Mouse (Mus musculus): ENCODE measurements around the gene Gm17334.

The Gm17334 gene

GRCm38 (mm10) chr11:53770125-53770791, 2.7 kb downstream of the Gm17334 start:
- DNase-seq = peak; percentile 89

- peak; percentile 98 for DNase-seq
These were observed 3.2 kb downstream of the Gm17334 start, which contains the start of gene Irf1 for GRCm38 (mm10) chr11:53769760-53770124. Gene Irf1, plus strand, starts transcription at chr11:53770014.

GRCm38 (mm10) chr11:53769185-53769576, 3.8 kb downstream of the Gm17334 start:
- no peak for DNase-seq

GRCm38 (mm10) chr11:53768422-53769184, 4.4 kb downstream of the Gm17334 start:
- DNase-seq = no peak

- DNase-seq = no peak
These were observed 8.4 kb downstream of the Gm17334 start for GRCm38 (mm10) chr11:53764581-53764980.

GRCm38 (mm10) chr11:53763496-53764140, 9.4 kb downstream of the Gm17334 start:
- DNase-seq = peak; percentile 97

- DNase-seq = peak; percentile 98
These were observed 10.0 kb downstream of the Gm17334 start for GRCm38 (mm10) chr11:53762827-53763495.

- DNase-seq = no peak
These were observed 10.6 kb downstream of the Gm17334 start for GRCm38 (mm10) chr11:53762426-53762825.

DNA sequence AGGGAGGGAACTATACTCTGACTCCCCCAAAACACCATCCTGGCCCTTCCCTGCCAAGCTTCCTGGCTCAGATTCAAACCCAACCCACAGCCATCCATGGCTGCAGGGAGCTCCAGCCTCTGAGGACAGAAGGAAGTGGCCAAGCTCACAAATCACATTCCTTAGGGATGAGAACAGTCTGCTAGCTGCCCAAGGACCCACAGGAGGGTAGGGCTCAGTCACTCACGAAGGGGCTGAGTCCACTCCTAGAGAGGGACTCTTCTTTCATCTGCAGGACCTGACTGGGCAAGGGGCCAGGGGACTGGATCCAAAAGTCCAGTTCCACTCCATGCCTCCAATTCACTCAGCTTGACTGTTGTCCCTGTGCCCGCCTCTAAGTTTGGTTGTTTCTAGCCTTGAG, 11.2 kb downstream of the Gm17334 start:
- DNase-seq = peak; percentile 94

GRCm38 (mm10) chr11:53761284-53761683, 11.7 kb downstream of the Gm17334 start:
- DNase-seq = no peak

DNA sequence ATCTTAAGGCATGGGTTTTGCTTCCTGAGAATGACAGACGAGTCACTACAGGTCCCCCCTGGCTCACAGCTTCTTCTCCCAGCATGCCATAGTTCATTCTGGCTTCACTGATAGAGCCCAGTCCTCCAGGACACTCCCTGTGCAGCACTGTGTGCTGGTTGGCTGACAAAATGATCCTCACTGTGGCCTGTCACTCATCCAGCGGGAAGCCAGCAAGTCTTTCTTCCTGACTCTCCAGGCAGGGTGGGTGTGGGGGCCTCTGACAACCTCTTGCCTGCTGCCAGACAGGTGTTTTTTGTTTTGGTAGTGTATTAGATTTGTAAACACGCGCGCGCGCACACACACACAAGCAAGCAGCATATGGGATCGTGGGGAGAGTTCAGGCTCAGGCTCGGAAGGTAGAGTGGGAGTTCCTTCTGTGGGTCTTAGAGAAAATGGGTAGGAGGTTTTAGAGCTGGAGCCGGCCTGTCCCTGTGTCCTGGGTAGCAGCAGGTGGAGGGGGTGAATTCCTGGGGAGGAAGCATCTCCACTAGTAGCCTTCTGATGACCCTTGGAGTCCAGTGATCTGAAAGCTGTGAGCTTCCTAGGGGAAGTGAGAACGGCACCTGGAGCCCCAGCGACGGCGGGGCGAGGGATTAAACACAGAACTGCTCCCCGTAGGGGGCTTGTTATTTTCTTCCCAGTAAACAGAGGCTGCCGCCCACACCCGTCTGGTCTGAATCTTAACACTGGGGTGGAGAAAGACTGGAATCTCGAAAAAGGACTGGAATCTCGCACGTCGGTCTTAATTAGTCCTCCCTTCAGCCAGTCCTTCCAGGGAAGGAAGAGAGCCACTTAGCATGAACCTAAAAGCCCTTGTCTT, 13.2 kb downstream of the Gm17334 start:
- DNase-seq = no peak

- DNase-seq = peak; percentile 72
These were observed 14.1 kb downstream of the Gm17334 start for GRCm38 (mm10) chr11:53758791-53759351.

DNA sequence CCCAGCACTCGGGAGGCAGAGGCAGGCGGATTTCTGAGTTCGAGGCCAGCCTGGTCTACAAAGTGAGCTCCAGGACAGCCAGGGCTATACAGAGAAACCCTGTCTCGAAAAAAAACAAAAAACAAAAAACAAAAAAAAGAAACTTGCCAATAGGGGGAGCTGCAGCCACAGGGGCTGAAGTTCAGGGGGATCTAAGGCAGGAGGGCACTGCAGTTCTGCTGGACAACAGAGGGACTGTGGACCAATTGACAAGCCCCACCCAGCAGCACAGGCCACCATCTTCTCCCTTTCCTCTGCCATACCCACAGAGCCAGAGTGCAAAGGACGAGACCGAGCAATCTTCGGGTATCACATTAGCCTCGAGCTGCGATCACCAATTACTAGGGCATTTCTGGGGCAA, 15.0 kb downstream of the Gm17334 start:
- peak; percentile 66 for DNase-seq

GRCm38 (mm10) chr11:53757612-53758011, 15.4 kb downstream of the Gm17334 start:
- DNase-seq = no peak

- no peak for DNase-seq
These were observed 17.9 kb downstream of the Gm17334 start for GRCm38 (mm10) chr11:53755011-53755595.

GRCm38 (mm10) chr11:53749716-53750352, 23.2 kb downstream of the Gm17334 start:
- DNase-seq = no peak

DNA sequence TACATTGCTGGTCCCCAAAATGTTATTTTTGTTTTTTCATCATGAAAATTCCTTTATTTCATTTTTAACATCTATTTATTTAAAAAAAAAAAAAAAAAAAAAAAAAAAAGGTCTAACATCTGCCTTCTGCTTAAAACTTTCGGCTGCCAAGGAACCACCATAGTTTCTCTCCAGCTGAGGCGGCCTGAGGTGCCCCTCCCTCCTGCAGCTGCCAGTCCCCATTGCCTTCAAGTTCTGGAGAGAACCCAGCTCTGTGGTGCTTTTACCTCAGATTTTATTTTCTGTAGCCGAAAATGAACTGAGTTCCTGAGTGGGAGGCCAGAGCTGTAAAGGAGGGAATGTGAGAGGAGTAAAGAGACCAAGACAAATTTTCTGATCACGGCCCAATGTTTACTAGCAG, 23.7 kb downstream of the Gm17334 start:
- DNase-seq = no peak

DNA sequence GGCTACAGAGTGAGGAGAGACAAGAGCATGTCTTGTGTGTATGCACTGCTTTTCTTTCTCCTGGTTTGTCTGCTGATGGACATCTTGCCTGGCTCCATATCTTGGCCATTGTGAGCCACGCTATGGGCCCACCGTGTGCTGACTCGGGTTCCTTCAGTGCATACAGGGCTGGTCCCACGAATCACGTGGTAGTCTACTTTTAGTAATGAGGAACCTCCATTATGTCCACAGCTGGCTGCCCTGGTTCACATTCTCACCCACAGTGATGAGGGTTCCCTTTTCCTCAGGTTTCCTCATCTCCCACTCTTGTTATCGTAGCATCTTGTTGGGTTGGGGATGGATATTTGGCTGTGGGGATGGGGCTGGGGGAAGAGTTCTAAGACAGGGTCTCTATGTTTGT, 24.4 kb downstream of the Gm17334 start:
- no peak for DNase-seq

DNA sequence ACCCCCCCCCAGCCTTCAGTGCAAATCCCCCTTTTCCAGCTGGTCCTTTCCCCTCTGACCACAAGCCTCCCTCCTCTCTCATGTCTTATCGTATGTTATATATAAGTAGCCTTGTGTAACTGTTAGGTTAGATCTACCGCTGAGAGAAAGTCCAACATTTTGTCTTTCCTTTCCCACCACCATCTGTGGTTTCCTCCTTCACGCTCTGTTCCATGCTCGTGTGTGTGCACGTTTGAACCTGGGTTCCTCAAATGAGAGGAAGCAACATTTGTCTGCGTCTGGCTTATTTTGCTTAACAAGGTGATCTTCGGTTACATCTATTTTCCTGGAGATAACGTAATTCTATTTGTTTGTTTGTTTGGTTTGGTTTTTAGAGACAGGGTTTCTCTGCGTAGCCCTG, 25.0 kb downstream of the Gm17334 start:
- DNase-seq = no peak

GRCm38 (mm10) chr11:53745260-53745659, 27.7 kb downstream of the Gm17334 start:
- no peak for DNase-seq

- peak; percentile 54 for DNase-seq
These were observed 30.6 kb downstream of the Gm17334 start for GRCm38 (mm10) chr11:53742353-53742752.
